Mouse (Mus musculus): ENCODE data around the gene C1qtnf1.

- TF ChIP-seq ZC3H11A (IDR thresholded peaks at IDR 0.05; ENCODE audit: borderline replicate concordance, low read depth, low read length) (no peak), CHD2 (IDR thresholded peaks at IDR 0.05; ENCODE audit: low read depth, low read length) (no peak)
Observed at GRCm38 (mm10) chr11:118406521-118406920, 21.5 kb upstream of the C1qtnf1 start.
